Mouse (Mus musculus): ENCODE measurements at regions not wholly inside any gene's neighbourhood (a gene's known extent, or its start where the extent isn't known, plus 50 kb on each side); places are given as distances from the start of the nearest gene placed in this dataset.

GRCm38 (mm10) chr13:115308586-115308985 lies 206.8 kb upstream of the Itga1 start:
- in situ Hi-C loops (cut with MboI; ENCODE audit: unreplicated experiment in 2 of 2) = no loop called here

- in situ Hi-C loops (cut with MboI; ENCODE audit: unreplicated experiment in 2 of 2) = no loop called here
Measured at GRCm38 (mm10) chr13:115287371-115287770, 185.6 kb upstream of the Itga1 start.

- in situ Hi-C loops (cut with MboI; ENCODE audit: unreplicated experiment in 2 of 2) = no loop called here
Measured at GRCm38 (mm10) chr13:115266164-115266563, 164.4 kb upstream of the Itga1 start.

- in situ Hi-C loops (cut with MboI; ENCODE audit: unreplicated experiment in 2 of 2) = no loop called here
Measured at GRCm38 (mm10) chr13:115257345-115257744, 155.6 kb upstream of the Itga1 start.

GRCm38 (mm10) chr13:115252541-115252940 lies 150.8 kb upstream of the Itga1 start:
- in situ Hi-C loops (cut with MboI; ENCODE audit: unreplicated experiment in 2 of 2) = no loop called here

GRCm38 (mm10) chr13:115231981-115232380 lies 130.2 kb upstream of the Itga1 start:
- in situ Hi-C loops (cut with MboI; ENCODE audit: unreplicated experiment in 2 of 2) = loop anchor here (5.0 to 25.0 kb wide), 3 partner anchors 1370 to 1545 kb away; no protein-coding TSS in a partner anchor

GRCm38 (mm10) chr13:115230494-115230893 lies 128.7 kb upstream of the Itga1 start:
- in situ Hi-C loops (cut with MboI; ENCODE audit: unreplicated experiment in 2 of 2) = loop anchor here (5.0 to 25.0 kb wide), 3 partner anchors 1368 to 1543 kb away; no protein-coding TSS in a partner anchor

- in situ Hi-C loops (cut with MboI; ENCODE audit: unreplicated experiment in 2 of 2) = loop anchor here (10.0 to 25.0 kb wide), 3 partner anchors 392 to 1540 kb away; no protein-coding TSS in a partner anchor
Measured at GRCm38 (mm10) chr13:115226824-115227223, 125.1 kb upstream of the Itga1 start.

GRCm38 (mm10) chr13:115219701-115220100 lies 117.9 kb upstream of the Itga1 start:
- in situ Hi-C loops (cut with MboI; ENCODE audit: unreplicated experiment in 2 of 2) = loop anchor here (5.0 to 10.0 kb wide), 4 partner anchors 135 to 387 kb away; no protein-coding TSS in a partner anchor

GRCm38 (mm10) chr13:115211285-115211684 lies 109.5 kb upstream of the Itga1 start:
- in situ Hi-C loops (cut with MboI; ENCODE audit: unreplicated experiment in 2 of 2) = loop anchor here in 1 of 2 experiments (10.0 kb wide), 1 partner anchor 126 kb away; no protein-coding TSS in a partner anchor

- in situ Hi-C loops (cut with MboI; ENCODE audit: unreplicated experiment in 2 of 2) = loop anchor here in 1 of 2 experiments (10.0 kb wide), 1 partner anchor 126 kb away; no protein-coding TSS in a partner anchor
Measured at GRCm38 (mm10) chr13:115210643-115211208, 109.0 kb upstream of the Itga1 start.

- in situ Hi-C loops (cut with MboI; ENCODE audit: unreplicated experiment in 2 of 2) = loop anchor here in 1 of 2 experiments (10.0 kb wide), 1 partner anchor 125 kb away; no protein-coding TSS in a partner anchor
Measured at GRCm38 (mm10) chr13:115209402-115210192, 107.8 kb upstream of the Itga1 start.

GRCm38 (mm10) chr13:115206723-115207122 lies 105.0 kb upstream of the Itga1 start:
- in situ Hi-C loops (cut with MboI; ENCODE audit: unreplicated experiment in 2 of 2) = no loop called here

- in situ Hi-C loops (cut with MboI; ENCODE audit: unreplicated experiment in 2 of 2) = loop anchor here (25.0 kb wide), 1 partner anchor 1838 kb away; the partner anchor contains the start of gene Parp8 (in 2 of the 2)
Measured at GRCm38 (mm10) chr13:115199166-115199565, 97.4 kb upstream of the Itga1 start.

- in situ Hi-C loops (cut with MboI; ENCODE audit: unreplicated experiment in 2 of 2) = loop anchor here (25.0 kb wide), 1 partner anchor 1849 kb away; the partner anchor contains the start of gene Parp8 (in 2 of the 2)
Measured at GRCm38 (mm10) chr13:115188066-115188465, 86.3 kb upstream of the Itga1 start.

GRCm38 (mm10) chr13:115187356-115187755 lies 85.6 kb upstream of the Itga1 start:
- in situ Hi-C loops (cut with MboI; ENCODE audit: unreplicated experiment in 2 of 2) = loop anchor here (25.0 kb wide), 1 partner anchor 1850 kb away; the partner anchor contains the start of gene Parp8 (in 2 of the 2)

GRCm38 (mm10) chr13:115182211-115182870 lies 80.6 kb upstream of the Itga1 start:
- in situ Hi-C loops (cut with MboI; ENCODE audit: unreplicated experiment in 2 of 2) = loop anchor here (25.0 kb wide), 1 partner anchor 1855 kb away; the partner anchor contains the start of gene Parp8 (in 2 of the 2)

- in situ Hi-C loops (cut with MboI; ENCODE audit: unreplicated experiment in 2 of 2) = loop anchor here (5.0 to 25.0 kb wide), 3 partner anchors 46 to 1859 kb away; partner anchors contain the start of gene Parp8 (in 2 of the 2)
Measured at GRCm38 (mm10) chr13:115178175-115178917, 76.6 kb upstream of the Itga1 start.

- in situ Hi-C loops (cut with MboI; ENCODE audit: unreplicated experiment in 2 of 2) = no loop called here
Measured at GRCm38 (mm10) chr13:115171347-115172062, 69.7 kb upstream of the Itga1 start.

Data from v-Abl transformed pro-B cells (cell line).